Comparison of ENCODE assay signal across 9 mouse cellular contexts in the genomic region with DNA sequence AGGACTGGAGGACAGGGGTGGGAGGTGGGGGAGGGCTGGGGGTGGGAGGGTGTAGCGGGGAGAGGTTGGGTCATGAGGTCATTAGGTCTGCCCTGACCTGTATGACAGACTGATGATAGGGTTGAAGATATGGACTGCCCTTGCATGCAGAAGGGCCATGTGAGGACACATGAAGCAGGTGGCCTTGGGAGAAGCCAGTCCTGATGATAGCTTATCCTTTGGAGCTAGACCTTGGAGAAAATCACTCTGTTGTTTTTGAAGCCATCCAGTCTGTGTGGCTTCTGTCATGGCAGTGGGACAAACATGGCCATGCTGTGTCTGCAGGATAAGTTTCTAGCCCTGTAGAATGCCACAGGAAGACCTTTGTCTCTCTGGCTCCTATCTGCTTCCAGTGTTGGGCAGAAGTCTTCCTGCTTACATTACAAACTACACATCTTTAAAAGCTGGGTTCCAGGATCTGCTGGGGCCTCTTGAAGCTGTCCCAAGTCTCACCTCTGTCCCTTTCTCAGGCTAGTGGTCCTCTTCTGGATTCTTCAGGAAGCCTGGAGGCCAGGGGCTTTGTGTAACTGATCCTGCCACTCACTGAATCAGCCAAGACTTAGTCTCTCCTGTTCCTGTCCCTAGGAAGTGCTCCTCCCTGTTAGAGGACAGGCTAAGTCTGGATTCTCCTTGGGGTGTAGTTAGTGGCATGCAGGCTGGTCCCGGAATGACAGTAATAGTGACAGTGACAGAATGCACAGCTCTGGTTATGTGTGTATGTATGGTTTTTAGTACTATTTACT. TPM values are rescaled to one million over a fixed set of nuclear protein-coding genes. Genes with fewer than 3 reads are reported as not detected.
A peak's percentile ranks its signal among the peaks of the same experiment; 100 is the strongest.
DNase-seq lines count a peak whose midpoint lies in the region; ATAC-seq and TF ChIP-seq lines count a peak whose summit lies in the region.
"Had no signal": no experiment of that assay in that cellular context is flagged by ENCODE, and none has a peak within 500 bp of the region (broad histone marks: within the 10 kb centered on the region; RNA-seq: fewer than 3 reads in every experiment).

No protein-coding gene starts in this region.

- no peak overlapping the region for H3K4me3 ChIP-seq in layer of hippocampus, adult 2 months
- no peak overlapping the region for H3K4me3 ChIP-seq in forebrain, embryonic 15.5 days
- H3K4me3 ChIP-seq in lung, embryonic 15.5 days, result no peak overlapping the region

- peak overlapping the region; percentile 72; the same call in 1 of the 2 replicates for H3K27ac ChIP-seq in layer of hippocampus, adult 2 months
- H3K27ac ChIP-seq in forebrain, embryonic 15.5 days (replicated peaks), result no peak overlapping the region
- H3K27ac ChIP-seq in lung, embryonic 15.5 days, result peak overlapping the region; percentile 86

- DNase-seq in adrenal gland, postnatal 14 days, result peak; percentile 42
- DNase-seq in adrenal gland, adult 8-10 months, result no peak
- DNase-seq in layer of hippocampus, adult 2 months (ENCODE audit: low spot score in 2 of 2), result no peak
- no peak for DNase-seq in layer of hippocampus, adult 11-12 months (ENCODE audit: low spot score)
- no peak for DNase-seq in layer of hippocampus, adult 9-11 months
- DNase-seq in left cerebral cortex, adult 18-20 months (ENCODE audit: low spot score in 2 of 2), result no peak
- DNase-seq: right cerebral cortex, adult 18-20 months had no signal

- no peak for TF ChIP-seq CTCF in layer of hippocampus, adult 2 months (conservative IDR thresholded peaks at IDR 0.05)

- WGBS in forebrain, embryonic 15.5 days, result 67% methylated on average over 2 of the region's 2 CpGs
- 58% methylated on average over 2 of the region's 2 CpGs for WGBS in lung, embryonic 15.5 days

- no peak overlapping the region for H3K4me2 ChIP-seq in forebrain, embryonic 15.5 days (replicated peaks)
- no peak overlapping the region for H3K4me2 ChIP-seq in lung, embryonic 15.5 days

- 0 out of 2 replicates have a peak, but pooled peaks have one; percentile 20 for ATAC-seq in forebrain, embryonic 15.5 days (replicated peaks)
- no peak for ATAC-seq in lung, embryonic 15.5 days (ENCODE audit: borderline replicate concordance, extremely low read depth, low FRiP score, low TSS enrichment)

- peaks cover 15% of the 10 kb centered on the region for H3K4me1 ChIP-seq in forebrain, embryonic 15.5 days
- peaks cover 13% of the 10 kb centered on the region for H3K4me1 ChIP-seq in lung, embryonic 15.5 days

- H3K27me3 ChIP-seq in forebrain, embryonic 15.5 days, result no peaks in the 10 kb centered on the region
- no peaks in the 10 kb centered on the region for H3K27me3 ChIP-seq in lung, embryonic 15.5 days

- no peaks in the 10 kb centered on the region for H3K36me3 ChIP-seq in forebrain, embryonic 15.5 days
- H3K36me3 ChIP-seq in lung, embryonic 15.5 days, result no peaks in the 10 kb centered on the region

- H3K9me3 ChIP-seq in forebrain, embryonic 15.5 days, result no peaks in the 10 kb centered on the region
- no peaks in the 10 kb centered on the region for H3K9me3 ChIP-seq in lung, embryonic 15.5 days

- no peak overlapping the region for H3K9ac ChIP-seq in forebrain, embryonic 15.5 days (replicated peaks)
- no peak overlapping the region for H3K9ac ChIP-seq in lung, embryonic 15.5 days

RNA-seq across cellular contexts. Expression of gene Chst11, which starts 58.4 kb away (rescaled TPM):
- 31.8 and 33.6 TPM in 2 replicates for total RNA-seq in adrenal gland, postnatal 14 days (2021)
- total RNA-seq in adrenal gland, adult 8-10 months (2022), result 10 to 100 TPM; 42.6 to 79.6 (median 61.1) TPM
- 10 to 100 TPM; 50.9 to 52.7 TPM for total RNA-seq in layer of hippocampus, adult 2 months (2021)
- polyA plus RNA-seq in forebrain, embryonic 15.5 days (2015; fragmentation: Nextera tagmentation; extraction: Ambion mirVana), result 3.1 TPM in 2 replicates
- polyA plus RNA-seq in lung, embryonic 15.5 days (2015; fragmentation: Nextera tagmentation; extraction: Ambion mirVana), result 1.5 and 2.0 TPM in 2 replicates
- 10 to 100 TPM; 30.1 to 33.7 TPM for total RNA-seq in left cerebral cortex, adult 18-20 months (2021)
